Mouse (Mus musculus) liver, embryonic 11.5 days (tissue): ENCODE data around the gene Aknad1. TPM values are rescaled to one million over a fixed set of nuclear protein-coding genes. Genes with fewer than 3 reads are reported as not detected.

Experiments used
- ATAC-seq: fragments of 200-750 bp; cut with Nextera tagmentation; replicated peaks from 2 replicates; pipeline ENCODE4 v1.8.0; 2017; ENCODE audit warnings: moderate number of reproducible peaks, mild to moderate bottlenecking, moderate TSS enrichment, moderate library complexity; ENCODE audit not compliant: low FRiP score
- DNase-seq: peaks from one replicate; pipeline ENCODE4 v3.0.0-alpha.2; 2017; ENCODE audit warnings: low spot score
- H3K27ac ChIP-seq: fragments of 300-500 bp; sonication (generic); 2 replicates; pipeline ENCODE4 v1.5.1; 2014; ENCODE audit warnings: mild to moderate bottlenecking, low read depth, low read length, control low read depth
- H3K27me3 ChIP-seq: fragments of 300-500 bp; sonication (generic); replicated peaks from 2 replicates; pipeline ENCODE4 v1.6.1; 2014; ENCODE audit warnings: low read length, mixed read lengths; ENCODE audit not compliant: control insufficient read depth, insufficient read depth
- H3K36me3 ChIP-seq: fragments of 300-500 bp; sonication (generic); 2 replicates; pipeline ENCODE4 v1.6.1; 2014; ENCODE audit warnings: mild to moderate bottlenecking, low read length, moderate library complexity, mixed read lengths; ENCODE audit not compliant: control insufficient read depth, insufficient read depth
- H3K4me1 ChIP-seq: fragments of 300-500 bp; sonication (generic); replicated peaks from 2 replicates; pipeline ENCODE4 v1.6.1; 2014; ENCODE audit warnings: low read length, mixed read lengths; ENCODE audit not compliant: control insufficient read depth, insufficient read depth
- H3K4me2 ChIP-seq: fragments of 300-500 bp; sonication (generic); 2 replicates; pipeline ENCODE4 v1.6.1; 2014; ENCODE audit warnings: mild to moderate bottlenecking, control low read depth, moderate library complexity
- H3K4me3 ChIP-seq: fragments of 300-500 bp; sonication (generic); 2 replicates; pipeline ENCODE4 v1.5.1; 2014; ENCODE audit warnings: low read depth, low read length, control low read depth
- H3K9ac ChIP-seq: fragments of 300-500 bp; sonication (generic); 2 replicates; pipeline ENCODE4 v1.6.1; 2014; ENCODE audit warnings: low read depth, low read length, control low read depth
- H3K9me3 ChIP-seq: fragments of 300-500 bp; sonication (generic); 2 replicates; pipeline ENCODE4 v1.6.1; 2016; ENCODE audit warnings: low read length, inconsistent platforms, mixed read lengths; ENCODE audit not compliant: control insufficient read depth
- WGBS: fragments of 180-500 bp; shearing (Covaris S2); extraction: QIAGEN DNeasy Blood & Tissue Kit; methylation state at CpG from one replicate; pipeline ENCODE4 v1.1.7; 2014; 5-methylcytosine and 5-hydroxymethylcytosine counted together
- polyA plus RNA-seq: library from polyadenylated mRNA; unstranded; fragments of >200 nt; fragmentation: Nextera tagmentation; extraction: Ambion mirVana; gene quantifications from 2 replicates; pipeline ENCODE4 v1.2.1, GENCODE M21; 2014

Aknad1 gene
- polyA plus RNA-seq, 1 experiment from 2014 or later = 0.44 TPM

DNA sequence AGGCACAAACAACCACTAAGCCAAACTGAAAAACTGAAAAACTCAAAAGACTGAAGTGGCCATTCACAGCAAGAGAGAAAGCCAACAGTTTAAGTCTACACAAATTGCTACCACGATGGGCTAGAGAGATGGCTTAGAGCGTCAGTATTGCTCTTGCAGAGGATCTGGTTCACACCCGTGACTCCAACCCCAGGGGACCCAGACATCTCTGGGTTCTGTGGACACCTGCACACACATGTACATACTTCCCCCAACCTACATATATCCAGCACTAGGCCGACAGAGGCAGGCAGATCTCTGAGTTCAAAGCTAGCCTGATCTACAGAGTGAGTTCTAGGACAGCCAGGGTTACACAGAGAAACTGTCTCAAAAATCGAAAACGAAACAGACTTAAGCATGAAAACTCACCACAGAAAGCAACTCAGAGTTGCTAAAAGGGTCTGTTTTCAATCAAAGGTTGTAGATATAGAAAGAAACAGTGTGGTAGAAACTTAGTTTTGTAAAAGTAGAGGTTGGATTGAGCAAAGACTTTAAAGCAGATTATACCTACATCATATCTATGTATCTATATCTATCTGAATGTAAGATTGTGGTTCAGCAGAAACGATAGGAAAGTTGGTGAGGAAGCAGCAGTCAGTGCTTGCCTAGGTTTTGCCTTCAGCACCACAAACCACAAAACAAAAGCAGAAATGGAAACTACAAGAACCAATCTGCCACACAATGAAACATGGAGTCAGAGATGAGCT is 56.3 kb downstream of the Aknad1 start:
- no peak for ATAC-seq
- no peak overlapping the region for H3K9ac ChIP-seq
- no peak for DNase-seq
- H3K4me3 ChIP-seq = no peak overlapping the region
- 83% methylated on average over 7 of the region's 7 CpGs for WGBS
- H3K4me1 ChIP-seq = no peaks in the 10 kb centered on the region
- no peaks in the 10 kb centered on the region for H3K9me3 ChIP-seq
- H3K36me3 ChIP-seq = peaks cover 20% of the 10 kb centered on the region
- no peaks in the 10 kb centered on the region for H3K27me3 ChIP-seq
- no peak overlapping the region for H3K27ac ChIP-seq
- H3K4me2 ChIP-seq = no peak overlapping the region

GRCm38 (mm10) chr3:108796386-108796785 is 56.9 kb downstream of the Aknad1 start:
- ATAC-seq = no peak
- Histone ChIP-seq H3K9me3 (no peaks in the 10 kb centered on the region), H3K36me3 (peaks cover 22% of the 10 kb centered on the region), H3K4me1 (no peaks in the 10 kb centered on the region), H3K27ac (no peak overlapping the region), H3K27me3 (no peaks in the 10 kb centered on the region), H3K9ac (no peak overlapping the region), H3K4me3 (no peak overlapping the region), H3K4me2 (no peak overlapping the region)
- DNase-seq = no peak
- 89% methylated on average over 4 of the region's 4 CpGs for WGBS

- no peaks in the 10 kb centered on the region for H3K27me3 ChIP-seq
- 78% methylated on average over 6 of the region's 6 CpGs for WGBS
- H3K27ac ChIP-seq = no peak overlapping the region
- ATAC-seq = no peak
- H3K4me2 ChIP-seq = no peak overlapping the region
- DNase-seq = no peak
- H3K4me1 ChIP-seq = no peaks in the 10 kb centered on the region
- no peak overlapping the region for H3K9ac ChIP-seq
- no peak overlapping the region for H3K4me3 ChIP-seq
- H3K36me3 ChIP-seq = peaks cover 27% of the 10 kb centered on the region
- no peaks in the 10 kb centered on the region for H3K9me3 ChIP-seq
These were observed 58.3 kb downstream of the Aknad1 start for GRCm38 (mm10) chr3:108797723-108798122.

- Histone ChIP-seq H3K9ac (no peak overlapping the region), H3K4me3 (no peak overlapping the region), H3K27me3 (no peaks in the 10 kb centered on the region), H3K9me3 (no peaks in the 10 kb centered on the region), H3K36me3 (peaks cover 31% of the 10 kb centered on the region), H3K4me2 (no peak overlapping the region), H3K4me1 (no peaks in the 10 kb centered on the region), H3K27ac (no peak overlapping the region)
- WGBS = 89% methylated on average over 2 of the region's 2 CpGs
- no peak for ATAC-seq
- DNase-seq = no peak
These were observed 58.9 kb downstream of the Aknad1 start for GRCm38 (mm10) chr3:108798375-108798774.

- Histone ChIP-seq H3K4me3 (no peak overlapping the region), H3K4me1 (no peaks in the 10 kb centered on the region), H3K4me2 (no peak overlapping the region), H3K27ac (no peak overlapping the region), H3K9me3 (no peaks in the 10 kb centered on the region), H3K36me3 (peaks cover 17% of the 10 kb centered on the region), H3K27me3 (no peaks in the 10 kb centered on the region), H3K9ac (no peak overlapping the region)
- 80% methylated on average over 5 of the region's 5 CpGs for WGBS
- no peak for ATAC-seq
- DNase-seq = no peak
These were observed 66.2 kb downstream of the Aknad1 start for GRCm38 (mm10) chr3:108805622-108806021.

- WGBS = 88% methylated on average over 4 of the region's 4 CpGs
These were observed 71.3 kb downstream of the Aknad1 start for GRCm38 (mm10) chr3:108810747-108811263.

DNA sequence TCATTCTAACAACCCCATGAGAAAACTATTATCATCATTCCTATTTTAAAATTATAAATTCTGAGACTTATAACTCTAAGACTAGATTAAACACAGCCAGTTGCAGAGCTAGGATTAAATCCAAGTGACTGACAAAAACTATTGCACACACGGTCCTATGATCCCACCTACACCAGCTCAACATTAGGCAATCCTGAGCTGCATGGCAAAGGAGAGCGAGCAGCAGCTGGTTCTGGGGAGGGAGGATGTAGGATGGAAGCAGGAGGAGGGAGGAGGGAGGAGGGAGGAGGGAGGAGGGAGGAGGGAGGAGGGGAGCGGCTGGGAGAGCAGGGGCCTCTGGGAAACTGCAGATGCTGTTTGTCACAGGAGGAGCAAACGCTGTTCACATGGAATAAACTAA is 76.2 kb downstream of the Aknad1 start:
- H3K9me3 ChIP-seq = no peaks in the 10 kb centered on the region
- H3K9ac ChIP-seq = no peak overlapping the region
- peaks cover 10% of the 10 kb centered on the region for H3K36me3 ChIP-seq
- 79% methylated on average over 4 of the region's 4 CpGs for WGBS
- ATAC-seq (no peak), DNase-seq (no peak)
- H3K27me3 ChIP-seq = no peaks in the 10 kb centered on the region
- H3K4me2 ChIP-seq = no peak overlapping the region
- H3K4me3 ChIP-seq = no peak overlapping the region
- H3K27ac ChIP-seq = no peak overlapping the region
- no peaks in the 10 kb centered on the region for H3K4me1 ChIP-seq

More at GRCm38 (mm10) chr3:108810747-108811263, 71.3 kb downstream of the Aknad1 start:
- no peak overlapping the region for H3K9ac ChIP-seq
- no peak for DNase-seq
- no peak for ATAC-seq
- H3K4me2 ChIP-seq = no peak overlapping the region
- peaks cover 10% of the 10 kb centered on the region for H3K36me3 ChIP-seq
- H3K27ac ChIP-seq = no peak overlapping the region
- H3K4me1 ChIP-seq = no peaks in the 10 kb centered on the region
- H3K4me3 ChIP-seq = no peak overlapping the region
- no peaks in the 10 kb centered on the region for H3K27me3 ChIP-seq
- no peaks in the 10 kb centered on the region for H3K9me3 ChIP-seq

DNA sequence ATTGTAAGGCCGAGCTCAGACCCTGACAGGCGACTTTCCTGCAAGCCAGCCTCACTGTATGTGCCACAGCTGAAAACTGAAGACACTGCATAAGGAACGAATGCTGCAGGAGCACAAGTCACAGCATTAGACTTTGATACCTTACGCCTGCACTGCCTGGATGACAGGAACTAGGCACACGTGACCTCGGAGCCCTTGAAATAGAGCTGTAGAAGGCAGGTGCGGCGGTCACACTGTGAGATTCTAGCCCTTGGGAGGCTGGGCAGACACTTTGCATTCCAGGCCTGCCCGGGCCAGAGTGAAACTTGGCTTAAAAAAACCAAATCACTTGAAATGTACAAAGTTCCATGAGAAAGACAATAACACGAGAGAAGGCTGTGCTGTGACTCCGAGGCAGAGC is 91.0 kb downstream of the Aknad1 start:
- H3K4me2 ChIP-seq = no peak overlapping the region
- no peak for DNase-seq
- H3K4me1 ChIP-seq = no peaks in the 10 kb centered on the region
- no peak overlapping the region for H3K9ac ChIP-seq
- 86% methylated on average over 11 of the region's 11 CpGs for WGBS
- H3K4me3 ChIP-seq = no peak overlapping the region
- no peaks in the 10 kb centered on the region for H3K9me3 ChIP-seq
- H3K36me3 ChIP-seq = peaks cover 9% of the 10 kb centered on the region; the same call in 1 of the 2 replicates
- no peaks in the 10 kb centered on the region for H3K27me3 ChIP-seq
- H3K27ac ChIP-seq = no peak overlapping the region
- no peak for ATAC-seq

DNA sequence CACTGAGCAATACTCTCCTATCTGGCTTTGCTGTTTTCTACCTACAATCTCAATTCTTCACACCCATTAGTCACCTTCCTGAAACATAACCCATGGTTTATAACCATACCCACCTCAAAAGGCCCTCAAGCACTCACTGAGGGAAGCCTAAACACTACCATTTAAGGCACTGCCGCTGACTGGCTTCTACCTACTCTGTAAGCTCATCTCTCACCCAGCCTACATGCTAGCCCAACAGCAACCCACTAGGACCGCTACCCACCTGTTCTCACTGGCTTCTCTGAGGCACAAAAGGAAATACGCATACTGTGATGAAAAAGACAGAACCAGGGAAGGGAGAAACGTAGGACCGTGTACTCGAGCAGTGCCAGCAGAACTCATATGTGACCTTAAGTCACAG is 92.3 kb downstream of the Aknad1 start:
- Histone ChIP-seq H3K9me3 (no peaks in the 10 kb centered on the region), H3K9ac (no peak overlapping the region), H3K4me1 (no peaks in the 10 kb centered on the region), H3K4me2 (no peak overlapping the region), H3K27ac (no peak overlapping the region), H3K27me3 (no peaks in the 10 kb centered on the region), H3K36me3 (peaks cover 6% of the 10 kb centered on the region; the same call in 1 of the 2 replicates), H3K4me3 (no peak overlapping the region)
- ATAC-seq (no peak), DNase-seq (no peak)
- 95% methylated on average over 6 of the region's 6 CpGs for WGBS
